Mouse (Mus musculus) kidney, postnatal 10 days (tissue): ENCODE measurements around the gene Apoa5.
"Not testable (repeated sequence)": the region's sequence is repeated elsewhere in the genome, so short reads cannot be mapped to it uniquely, and the experiment has no call there.

Experiments
- DNase-seq: peaks from one replicate; pipeline ENCODE4 v3.0.0; 2021; ENCODE audit warnings: mixed read lengths

Apoa5 gene

GRCm38 (mm10) chr9:46269125-46269524 is 692 bp downstream of the Apoa5 start:
- no peak for DNase-seq

- DNase-seq, result no peak
Measured at GRCm38 (mm10) chr9:46270782-46271181, 2.3 kb downstream of the Apoa5 start.

DNA sequence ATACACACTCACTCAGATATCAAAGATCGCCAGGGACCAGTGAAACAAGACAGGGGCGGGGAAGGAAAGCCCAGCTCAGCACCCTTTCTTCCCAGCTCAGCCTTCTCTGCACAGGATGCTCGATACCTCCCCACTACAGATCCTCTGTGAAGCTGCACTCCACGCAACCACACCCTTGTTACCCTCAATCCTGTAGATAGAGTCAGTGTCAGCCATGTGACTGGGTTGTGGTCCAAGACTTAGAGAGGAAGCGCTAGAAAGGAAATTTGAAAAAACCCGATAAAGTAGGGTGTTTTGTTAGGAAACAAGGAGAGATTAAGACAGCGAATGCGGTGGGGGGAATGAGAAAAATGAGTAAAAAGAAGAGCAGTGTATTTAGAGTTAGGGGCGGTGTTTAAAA is 3.6 kb downstream of the Apoa5 start:
- no peak for DNase-seq

DNA sequence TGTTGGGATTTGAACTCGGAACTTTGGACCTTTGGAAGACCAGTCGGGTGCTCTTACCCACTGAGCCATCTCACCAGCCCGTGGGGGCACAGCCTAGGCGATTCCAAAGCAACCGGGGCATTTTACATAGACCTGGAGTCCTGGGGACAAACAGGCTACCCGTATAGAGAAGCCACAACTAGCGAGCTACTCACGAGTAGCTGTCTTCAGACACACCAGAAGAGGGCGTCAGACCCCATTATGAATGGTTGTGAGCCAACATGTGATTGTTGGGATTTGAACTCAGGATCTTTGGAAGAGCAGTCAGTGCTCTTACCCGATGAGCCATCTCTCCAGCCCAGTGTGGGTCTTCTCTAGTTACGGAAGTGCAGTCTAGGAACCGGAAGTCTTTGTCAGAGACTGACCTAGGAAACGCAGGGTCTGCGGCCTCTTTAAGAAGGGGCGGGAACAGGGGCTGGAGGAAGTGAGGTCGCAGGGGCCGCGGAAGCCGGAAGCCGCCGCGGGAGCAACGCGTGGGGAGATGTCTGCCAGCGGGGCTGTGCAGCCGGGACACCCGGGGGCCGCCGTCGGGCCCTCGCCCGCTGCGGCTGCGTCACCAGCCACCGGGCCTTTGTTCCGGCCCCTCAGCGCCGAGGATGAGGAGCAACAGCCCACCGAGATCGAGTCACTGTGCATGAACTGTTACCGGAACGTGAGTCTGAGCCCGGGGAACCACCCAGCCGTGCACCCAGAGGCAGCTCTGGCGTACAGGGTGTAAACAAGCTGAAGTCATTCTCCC is 4.4 kb downstream of the Apoa5 start, which contains the start of gene Zpr1:
TSS of gene Zpr1 (plus strand) at position 388 of the 778 bp plus-strand sequence.
- DNase-seq, result peak; percentile 93

DNA sequence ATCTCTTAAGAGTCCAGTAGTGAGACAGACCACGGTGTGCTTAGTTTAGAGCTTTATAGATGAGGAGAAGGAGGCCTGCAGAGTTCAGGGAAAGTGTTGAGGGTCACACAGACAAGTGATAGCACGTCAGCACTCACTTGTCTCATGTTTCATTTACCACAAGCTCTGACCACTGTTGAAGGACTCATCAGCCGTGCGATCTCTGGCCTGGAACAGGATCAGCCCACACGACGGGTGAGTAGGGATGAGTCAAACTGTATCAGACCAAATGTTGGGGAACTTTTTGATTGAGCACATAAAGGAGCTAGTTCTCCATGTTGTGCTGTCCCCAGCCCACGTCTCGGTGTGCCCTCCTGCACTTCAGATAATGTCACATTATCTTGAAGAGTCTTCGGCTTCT is 6.1 kb downstream of the Apoa5 start:
- DNase-seq, result no peak

- DNase-seq, result peak; percentile 96
Measured at GRCm38 (mm10) chr9:46282631-46283436, 14.4 kb downstream of the Apoa5 start, which contains the start of gene Bud13. TSS of gene Bud13 (plus strand) at chr9:46283008.

GRCm38 (mm10) chr9:46298381-46298780 is 29.9 kb downstream of the Apoa5 start:
- DNase-seq, result no peak

- peak; percentile 67 for DNase-seq
Measured at GRCm38 (mm10) chr9:46302142-46302541, 33.7 kb downstream of the Apoa5 start.

GRCm38 (mm10) chr9:46309121-46309520 is 40.7 kb downstream of the Apoa5 start:
- peak; percentile 37 for DNase-seq

- peak; percentile 77 for DNase-seq
Measured at GRCm38 (mm10) chr9:46314507-46314906, 46.1 kb downstream of the Apoa5 start.

GRCm38 (mm10) chr9:46314921-46315320 is 46.5 kb downstream of the Apoa5 start:
- DNase-seq, result no peak

- no peak for DNase-seq
Measured at GRCm38 (mm10) chr9:46315807-46316365, 47.5 kb downstream of the Apoa5 start.

DNA sequence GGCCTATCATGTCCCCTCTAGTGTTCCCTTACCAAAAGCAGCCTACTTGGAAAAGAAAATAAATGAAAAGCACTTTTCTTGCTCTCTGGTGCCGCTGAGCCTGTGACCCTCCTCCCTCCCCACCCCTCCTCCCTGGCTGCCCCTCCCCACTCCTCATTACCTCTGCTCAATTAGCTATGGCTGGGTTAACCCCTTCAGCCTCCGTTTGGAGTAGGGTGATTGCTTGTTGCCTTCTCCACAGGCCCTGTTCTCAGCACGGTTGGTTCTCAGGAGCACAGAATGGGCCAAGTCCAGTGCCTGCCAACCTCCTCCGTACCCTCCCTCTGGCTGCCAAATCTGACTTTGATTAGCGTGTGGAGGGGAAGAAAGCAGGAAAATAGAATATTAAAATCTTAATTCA is 48.0 kb downstream of the Apoa5 start:
- DNase-seq, result no peak

DNA sequence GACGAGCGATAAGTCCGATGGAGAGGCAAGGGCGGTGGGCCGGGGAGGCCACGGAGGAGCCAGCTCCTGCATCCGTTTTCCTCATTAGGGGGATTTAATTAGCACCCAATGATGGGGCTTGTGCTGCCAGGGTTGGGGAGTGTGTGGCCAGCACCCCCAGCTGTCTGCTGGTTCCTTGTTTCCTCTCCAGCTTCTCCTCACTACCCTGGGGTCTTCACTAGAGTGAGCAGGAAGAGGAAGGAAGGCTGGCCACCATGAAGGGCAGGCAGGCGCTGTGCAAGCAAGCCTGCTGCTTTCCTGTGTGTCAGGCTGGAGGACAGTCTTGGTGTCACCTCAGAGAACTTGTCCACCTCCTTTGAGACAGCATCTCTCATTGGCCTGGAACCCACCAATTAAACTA is 48.5 kb downstream of the Apoa5 start:
- DNase-seq, result no peak

GRCm38 (mm10) chr9:46317957-46318356 is 49.5 kb downstream of the Apoa5 start:
- DNase-seq, result no peak

DNA sequence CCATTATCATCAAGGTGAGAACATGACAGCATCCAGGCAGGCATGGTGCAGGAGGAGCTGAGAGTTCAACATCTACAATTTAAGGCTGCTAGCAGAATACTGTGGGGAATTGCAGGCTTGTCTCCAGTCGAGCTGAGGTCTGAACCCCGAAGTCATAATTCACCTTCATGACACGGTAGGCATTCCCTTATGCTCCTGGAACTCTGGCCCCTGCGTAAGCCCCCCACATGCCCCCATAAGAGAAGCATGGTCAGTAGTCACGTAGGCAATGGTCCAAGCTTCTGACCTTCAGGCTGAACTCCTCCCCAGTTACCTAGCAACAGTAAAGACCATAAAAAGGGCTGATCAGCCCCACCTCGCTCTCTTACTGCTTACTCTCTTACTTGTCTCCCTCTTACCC is 51.5 kb downstream of the Apoa5 start, which contains the start of gene 4931429L15Rik:
TSS of gene 4931429L15Rik (minus strand) at position 101 of the 400 bp plus-strand sequence.
- DNase-seq, result not testable (repeated sequence)

DNA sequence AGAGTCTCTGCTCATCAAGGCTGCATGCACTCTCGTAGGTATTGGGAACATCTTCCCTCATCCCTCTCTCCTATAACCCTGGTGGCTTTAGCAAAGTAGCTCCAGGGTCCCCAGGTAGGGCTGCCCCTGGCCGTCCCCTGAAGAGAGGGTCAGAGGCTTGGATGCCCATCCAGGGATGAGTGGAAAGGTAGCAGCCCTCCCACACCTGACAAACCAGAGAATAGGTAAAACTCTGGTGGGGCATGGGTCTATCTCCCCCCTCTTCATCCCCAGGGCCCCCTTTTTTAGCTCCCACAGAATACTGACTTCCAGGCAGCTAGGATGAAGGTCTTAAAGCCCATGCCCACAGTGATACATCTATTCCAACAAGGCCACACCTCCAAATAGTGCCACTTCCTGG is 52.0 kb downstream of the Apoa5 start:
- DNase-seq, result no peak
